Mouse (Mus musculus): ENCODE results near the gene Dus1l. TPM values are rescaled to one million over a fixed set of nuclear protein-coding genes. Genes with fewer than 3 reads are reported as not detected.

The Dus1l gene
- polyA plus RNA-seq, 1 experiment = 65.8 TPM

DNA sequence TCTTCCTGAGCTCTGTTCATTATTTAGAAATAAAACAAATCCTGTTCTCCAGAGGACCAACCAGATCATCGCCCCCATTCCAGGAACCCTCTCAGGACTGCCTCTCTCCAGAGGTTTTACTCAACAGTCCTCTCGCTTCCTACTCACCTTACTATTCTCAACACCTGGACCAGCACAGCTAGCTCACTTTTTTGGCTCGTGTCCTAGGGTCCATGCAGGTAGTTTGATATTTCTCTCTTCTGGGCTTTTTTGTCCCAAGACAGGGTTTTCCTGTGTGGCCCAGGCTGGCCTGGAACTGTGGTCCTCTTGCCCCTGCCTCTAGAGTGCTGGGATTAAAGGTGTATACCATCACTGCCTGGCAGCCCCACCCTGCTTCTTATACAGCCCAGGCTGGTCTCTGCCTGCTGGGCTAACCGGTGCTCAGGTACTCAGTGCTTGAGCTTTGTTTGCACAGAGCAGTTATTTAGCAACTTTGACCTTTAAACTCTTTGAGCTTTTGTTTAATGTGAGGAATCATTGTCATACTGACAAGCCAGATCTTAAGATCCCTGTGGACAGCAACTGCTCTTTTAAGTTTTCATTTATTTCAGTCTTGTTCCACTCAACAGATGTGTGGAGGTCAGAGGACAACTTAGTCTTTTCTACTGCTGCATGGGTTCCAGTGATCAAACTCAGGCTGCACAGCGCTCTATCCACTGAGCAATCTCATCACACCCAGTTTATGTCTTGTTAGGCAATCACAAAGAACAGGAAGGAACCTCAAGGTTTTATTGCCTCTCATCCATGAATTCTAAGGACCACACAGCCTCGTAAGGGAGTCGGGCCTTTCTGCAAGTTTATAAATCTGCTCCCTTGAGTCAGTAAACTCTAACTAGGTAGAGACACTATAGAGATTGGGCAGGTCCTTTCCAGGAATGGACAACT, 9.4 kb upstream of the Dus1l start:
- H3K27ac ChIP-seq (ENCODE audit: control insufficient read depth, insufficient read depth, low read length) = no peak overlapping the region
- DNase-seq = no peak
- no peak overlapping the region for H3K4me3 ChIP-seq (ENCODE audit: control insufficient read depth, insufficient read depth, low read length)
- H3K4me1 ChIP-seq (replicated peaks; ENCODE audit: control insufficient read depth, insufficient read depth, low read length) = no peaks in the 10 kb centered on the region
- TF ChIP-seq POLR2A (IDR thresholded peaks at IDR 0.05; ENCODE audit: control insufficient read depth, extremely low read depth, insufficient read depth, low read length, poor library complexity) (no peak), CTCF (IDR thresholded peaks at IDR 0.05; ENCODE audit: borderline replicate concordance, control insufficient read depth, extremely low read depth, insufficient read depth, low read length, poor library complexity) (no peak)
- H3K36me3 ChIP-seq (ENCODE audit: control insufficient read depth, insufficient read depth, low read length) = peaks cover 39% of the 10 kb centered on the region
- no peaks in the 10 kb centered on the region for H3K27me3 ChIP-seq (ENCODE audit: control insufficient read depth, insufficient read depth, low read length)
- WGBS = 95% methylated on average over 7 of the region's 7 CpGs

DNA sequence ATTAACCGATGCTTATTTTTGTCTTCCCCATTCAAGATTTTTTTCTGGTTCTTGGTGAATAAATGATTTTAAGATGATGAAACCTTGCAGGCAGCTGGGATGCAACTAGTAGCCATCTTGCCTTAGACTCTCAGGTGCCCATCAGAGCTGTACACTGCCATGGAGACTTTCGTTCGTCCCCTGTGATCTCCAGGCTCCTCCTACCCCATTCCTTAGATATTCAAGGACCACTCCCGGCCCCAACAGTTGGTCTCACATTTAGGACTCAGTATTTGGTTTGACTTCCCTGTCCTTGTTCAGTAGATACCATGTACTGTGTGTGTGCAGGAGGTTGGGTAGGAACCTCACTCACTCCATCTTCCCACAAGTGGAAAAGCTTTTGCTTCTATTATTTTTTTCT, 8.6 kb upstream of the Dus1l start:
- peaks cover 31% of the 10 kb centered on the region for H3K36me3 ChIP-seq (ENCODE audit: control insufficient read depth, insufficient read depth, low read length)
- no peak overlapping the region for H3K27ac ChIP-seq (ENCODE audit: control insufficient read depth, insufficient read depth, low read length)
- DNase-seq = no peak
- no peak overlapping the region for H3K4me3 ChIP-seq (ENCODE audit: control insufficient read depth, insufficient read depth, low read length)
- TF ChIP-seq POLR2A (IDR thresholded peaks at IDR 0.05; ENCODE audit: control insufficient read depth, extremely low read depth, insufficient read depth, low read length, poor library complexity) = no peak
- TF ChIP-seq CTCF (IDR thresholded peaks at IDR 0.05; ENCODE audit: borderline replicate concordance, control insufficient read depth, extremely low read depth, insufficient read depth, low read length, poor library complexity) = no peak
- no peaks in the 10 kb centered on the region for H3K4me1 ChIP-seq (replicated peaks; ENCODE audit: control insufficient read depth, insufficient read depth, low read length)
- 87% methylated on average over 4 of the region's 4 CpGs for WGBS
- H3K27me3 ChIP-seq (ENCODE audit: control insufficient read depth, insufficient read depth, low read length) = no peaks in the 10 kb centered on the region

DNA sequence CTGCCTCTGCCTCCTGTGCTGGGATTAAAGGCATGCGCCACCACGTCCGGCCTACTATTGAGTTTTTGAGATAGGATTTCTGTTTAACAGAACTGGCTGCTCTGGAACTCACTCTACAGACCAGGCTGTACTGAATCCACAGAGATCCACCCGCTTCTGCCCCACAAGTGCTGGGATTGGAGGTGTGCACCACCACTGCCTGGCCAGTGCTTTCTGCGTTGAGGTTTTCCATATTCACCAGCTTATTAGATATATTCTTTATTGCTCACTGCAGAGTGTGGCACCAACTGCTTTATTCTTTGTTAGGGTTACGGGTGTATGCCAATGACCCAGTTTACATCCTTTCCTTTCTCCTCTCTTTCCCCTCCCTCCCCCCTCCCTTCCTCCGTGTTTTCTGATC, 8.1 kb upstream of the Dus1l start:
- Histone ChIP-seq H3K4me1 (replicated peaks; ENCODE audit: control insufficient read depth, insufficient read depth, low read length) (no peaks in the 10 kb centered on the region), H3K36me3 (ENCODE audit: control insufficient read depth, insufficient read depth, low read length) (peaks cover 26% of the 10 kb centered on the region), H3K27me3 (ENCODE audit: control insufficient read depth, insufficient read depth, low read length) (no peaks in the 10 kb centered on the region), H3K27ac (ENCODE audit: control insufficient read depth, insufficient read depth, low read length) (no peak overlapping the region), H3K4me3 (ENCODE audit: control insufficient read depth, insufficient read depth, low read length) (no peak overlapping the region)
- TF ChIP-seq CTCF (IDR thresholded peaks at IDR 0.05; ENCODE audit: borderline replicate concordance, control insufficient read depth, extremely low read depth, insufficient read depth, low read length, poor library complexity) (no peak), POLR2A (IDR thresholded peaks at IDR 0.05; ENCODE audit: control insufficient read depth, extremely low read depth, insufficient read depth, low read length, poor library complexity) (no peak)
- WGBS = 88% methylated on average over 7 of the region's 7 CpGs
- DNase-seq = no peak

DNA sequence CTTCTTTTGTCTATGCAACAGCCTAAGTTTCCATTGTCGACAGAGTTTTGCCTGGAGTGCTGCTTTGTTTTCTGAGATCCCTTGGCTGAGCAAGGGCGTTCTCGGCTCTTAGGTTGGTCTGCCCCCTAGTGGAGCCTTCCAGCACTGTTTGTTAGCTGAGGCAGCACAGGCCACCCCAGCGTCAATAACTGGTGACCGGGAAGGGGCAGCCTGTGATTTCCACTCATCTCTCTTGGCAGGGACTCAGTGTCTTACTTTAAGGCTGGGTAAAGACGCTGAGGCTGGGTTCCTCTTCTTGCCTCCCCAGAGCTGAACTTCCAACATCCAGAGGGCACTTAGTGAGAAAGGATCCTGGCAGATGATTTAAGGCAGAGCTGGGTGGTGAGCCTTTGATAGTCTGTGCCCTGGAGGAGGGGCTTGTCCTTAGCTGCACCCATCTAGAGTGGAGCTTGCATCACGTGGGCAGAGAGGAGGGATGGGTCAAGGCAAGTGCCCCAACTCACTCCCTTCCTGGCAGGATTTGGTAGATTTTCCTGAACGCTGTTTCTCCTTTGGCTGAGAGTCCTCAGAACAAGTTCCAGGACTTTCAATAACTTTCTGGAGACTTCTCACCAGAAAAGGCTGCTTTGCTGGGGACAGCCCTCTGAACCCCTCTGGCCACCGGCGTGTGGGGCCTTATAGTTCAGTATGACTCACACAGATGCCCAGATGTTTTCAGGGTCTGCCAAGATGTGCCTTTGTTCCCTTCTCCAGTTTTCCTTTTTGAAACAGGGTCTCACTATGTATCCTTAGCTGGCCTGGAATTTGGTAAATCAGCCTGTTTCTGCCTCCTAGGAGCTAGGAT, 4.1 kb upstream of the Dus1l start:
- no peak overlapping the region for H3K4me3 ChIP-seq (ENCODE audit: control insufficient read depth, insufficient read depth, low read length)
- WGBS = 27% methylated on average over 10 of the region's 10 CpGs
- H3K27me3 ChIP-seq (ENCODE audit: control insufficient read depth, insufficient read depth, low read length) = no peaks in the 10 kb centered on the region
- TF ChIP-seq POLR2A (IDR thresholded peaks at IDR 0.05; ENCODE audit: control insufficient read depth, extremely low read depth, insufficient read depth, low read length, poor library complexity) = no peak
- TF ChIP-seq CTCF (IDR thresholded peaks at IDR 0.05; ENCODE audit: borderline replicate concordance, control insufficient read depth, extremely low read depth, insufficient read depth, low read length, poor library complexity) = peak; percentile 89
- H3K27ac ChIP-seq (ENCODE audit: control insufficient read depth, insufficient read depth, low read length) = no peak overlapping the region
- peak; percentile 82 for DNase-seq
- H3K36me3 ChIP-seq (ENCODE audit: control insufficient read depth, insufficient read depth, low read length) = no peaks in the 10 kb centered on the region
- H3K4me1 ChIP-seq (replicated peaks; ENCODE audit: control insufficient read depth, insufficient read depth, low read length) = peaks cover 7% of the 10 kb centered on the region

- WGBS = 73% methylated on average over 6 of the region's 6 CpGs
- no peak for DNase-seq
These were observed 3.2 kb upstream of the Dus1l start for GRCm38 (mm10) chr11:120799316-120799890.

DNA sequence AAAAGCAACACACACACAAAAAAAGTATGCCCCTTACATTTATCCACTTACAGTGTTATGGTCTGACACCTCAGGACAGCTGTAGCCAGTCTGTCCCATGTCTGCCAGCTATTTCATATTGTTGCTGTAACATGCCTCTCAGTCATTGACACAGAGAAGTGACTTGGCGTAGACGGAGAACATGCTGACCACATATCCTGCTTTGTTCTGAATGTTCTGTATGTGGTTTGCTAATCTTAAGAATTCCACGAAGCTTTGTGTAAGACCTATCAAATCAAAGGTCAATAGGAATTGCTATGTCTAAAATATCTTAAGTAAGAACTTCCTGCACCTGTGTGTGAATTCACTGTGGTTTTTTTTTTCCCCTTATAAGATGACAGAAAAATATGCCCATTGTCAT, 2.0 kb upstream of the Dus1l start:
- H3K4me1 ChIP-seq (replicated peaks; ENCODE audit: control insufficient read depth, insufficient read depth, low read length) = peaks cover 9% of the 10 kb centered on the region
- WGBS = 33% methylated on average over 3 of the region's 3 CpGs
- DNase-seq = no peak
- H3K27ac ChIP-seq (ENCODE audit: control insufficient read depth, insufficient read depth, low read length) = no peak overlapping the region
- no peaks in the 10 kb centered on the region for H3K36me3 ChIP-seq (ENCODE audit: control insufficient read depth, insufficient read depth, low read length)
- H3K4me3 ChIP-seq (ENCODE audit: control insufficient read depth, insufficient read depth, low read length) = no peak overlapping the region
- no peaks in the 10 kb centered on the region for H3K27me3 ChIP-seq (ENCODE audit: control insufficient read depth, insufficient read depth, low read length)
- TF ChIP-seq POLR2A (IDR thresholded peaks at IDR 0.05; ENCODE audit: control insufficient read depth, extremely low read depth, insufficient read depth, low read length, poor library complexity) (no peak), CTCF (IDR thresholded peaks at IDR 0.05; ENCODE audit: borderline replicate concordance, control insufficient read depth, extremely low read depth, insufficient read depth, low read length, poor library complexity) (no peak)

More at GRCm38 (mm10) chr11:120799316-120799890, 3.2 kb upstream of the Dus1l start:
- H3K4me3 ChIP-seq (ENCODE audit: control insufficient read depth, insufficient read depth, low read length) = no peak overlapping the region
- peaks cover 9% of the 10 kb centered on the region for H3K4me1 ChIP-seq (replicated peaks; ENCODE audit: control insufficient read depth, insufficient read depth, low read length)
- no peaks in the 10 kb centered on the region for H3K36me3 ChIP-seq (ENCODE audit: control insufficient read depth, insufficient read depth, low read length)
- TF ChIP-seq CTCF (IDR thresholded peaks at IDR 0.05; ENCODE audit: borderline replicate concordance, control insufficient read depth, extremely low read depth, insufficient read depth, low read length, poor library complexity) = no peak
- no peak for TF ChIP-seq POLR2A (IDR thresholded peaks at IDR 0.05; ENCODE audit: control insufficient read depth, extremely low read depth, insufficient read depth, low read length, poor library complexity)
- no peaks in the 10 kb centered on the region for H3K27me3 ChIP-seq (ENCODE audit: control insufficient read depth, insufficient read depth, low read length)
- H3K27ac ChIP-seq (ENCODE audit: control insufficient read depth, insufficient read depth, low read length) = no peak overlapping the region
